Mouse (Mus musculus) regulatory T cell (primary cell): ENCODE data around the gene Nat8f5.
"Not testable (repeated sequence)": the region's sequence is repeated elsewhere in the genome, so short reads cannot be mapped to it uniquely, and the experiment has no call there.

Source experiments
- in situ Hi-C: fragments of 300-600 bp; cut with MboI, MseI; formaldehyde crosslinking; loops from one replicate; pipeline ENCODE4 v1.15.1; 2025; ENCODE audit warnings: high pct_unique_total_duplicates

The Nat8f5 gene

GRCm38 (mm10) chr6:85820837-85821236 is at the start of gene Nat8f5, which contains the start of gene Nat8f6:
Gene Nat8f5 (minus strand): TSS chr6:85820972.
Gene Nat8f6 (minus strand): TSS chr6:85820954.
- in situ Hi-C loops, result no loop called here

GRCm38 (mm10) chr6:85869006-85869405 is 48.2 kb upstream of the Nat8f5 start, which contains the start of gene Nat8f2:
Gene Nat8f2 (minus strand): TSS chr6:85869158.
- in situ Hi-C loops, result not testable (repeated sequence)

- in situ Hi-C loops, result no loop called here
Measured at GRCm38 (mm10) chr6:85867726-85868690, 47.2 kb upstream of the Nat8f5 start.

- in situ Hi-C loops, result not testable (repeated sequence)
Measured at GRCm38 (mm10) chr6:85866995-85867394, 46.2 kb upstream of the Nat8f5 start.

- in situ Hi-C loops, result not testable (repeated sequence)
Measured at GRCm38 (mm10) chr6:85866166-85866565, 45.4 kb upstream of the Nat8f5 start.

- in situ Hi-C loops, result not testable (repeated sequence)
Measured at GRCm38 (mm10) chr6:85864900-85865639, 44.3 kb upstream of the Nat8f5 start.

GRCm38 (mm10) chr6:85863840-85864239 is 43.1 kb upstream of the Nat8f5 start:
- in situ Hi-C loops, result no loop called here

- in situ Hi-C loops, result no loop called here
Measured at GRCm38 (mm10) chr6:85863136-85863535, 42.4 kb upstream of the Nat8f5 start.

GRCm38 (mm10) chr6:85862565-85862964 is 41.8 kb upstream of the Nat8f5 start:
- in situ Hi-C loops, result no loop called here

GRCm38 (mm10) chr6:85861247-85861646 is 40.5 kb upstream of the Nat8f5 start:
- in situ Hi-C loops, result no loop called here

- in situ Hi-C loops, result no loop called here
Measured at GRCm38 (mm10) chr6:85856194-85856678, 35.5 kb upstream of the Nat8f5 start.

- in situ Hi-C loops, result no loop called here
Measured at GRCm38 (mm10) chr6:85853481-85853880, 32.7 kb upstream of the Nat8f5 start.

GRCm38 (mm10) chr6:85851062-85851773 is 30.4 kb upstream of the Nat8f5 start:
- in situ Hi-C loops, result no loop called here

GRCm38 (mm10) chr6:85849240-85849639 is 28.5 kb upstream of the Nat8f5 start:
- in situ Hi-C loops, result no loop called here

- in situ Hi-C loops, result no loop called here
Measured at GRCm38 (mm10) chr6:85848140-85848539, 27.4 kb upstream of the Nat8f5 start.

GRCm38 (mm10) chr6:85846921-85847320 is 26.1 kb upstream of the Nat8f5 start:
- in situ Hi-C loops, result no loop called here

GRCm38 (mm10) chr6:85843677-85844458 is 23.1 kb upstream of the Nat8f5 start:
- in situ Hi-C loops, result not testable (repeated sequence)

- in situ Hi-C loops, result no loop called here
Measured at GRCm38 (mm10) chr6:85839982-85840381, 19.2 kb upstream of the Nat8f5 start.

- in situ Hi-C loops, result no loop called here
Measured at GRCm38 (mm10) chr6:85838674-85839073, 17.9 kb upstream of the Nat8f5 start.

GRCm38 (mm10) chr6:85837307-85837706 is 16.5 kb upstream of the Nat8f5 start:
- in situ Hi-C loops, result not testable (repeated sequence)

- in situ Hi-C loops, result not testable (repeated sequence)
Measured at GRCm38 (mm10) chr6:85836827-85837226, 16.1 kb upstream of the Nat8f5 start.
